Mouse (Mus musculus): ENCODE data around the gene Dagla. TPM values are rescaled to one million over a fixed set of nuclear protein-coding genes. Genes with fewer than 3 reads are reported as not detected.

Gene Dagla
- polyA plus RNA-seq, 1 experiment from 2014 or later: 2.5 TPM

DNA sequence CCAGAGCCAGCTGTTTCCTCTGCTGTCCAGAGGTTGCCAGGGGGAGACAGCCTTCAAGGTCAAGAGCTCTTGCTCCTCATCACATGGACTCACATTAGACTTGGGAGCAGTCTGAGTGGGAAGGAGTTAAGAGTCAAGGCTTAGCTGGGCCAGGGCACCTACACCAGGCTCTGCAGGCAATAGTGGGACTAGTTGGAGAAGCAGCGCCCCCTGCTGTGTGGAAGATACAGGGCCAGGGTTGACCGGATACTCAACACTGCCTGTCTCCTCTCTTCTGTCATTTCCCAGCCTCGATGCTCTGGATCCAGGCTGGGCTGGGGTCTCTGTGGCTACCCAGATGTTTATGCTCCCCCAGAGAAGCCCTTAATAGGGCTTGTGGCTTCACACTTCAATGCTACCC, 60.5 kb downstream of the Dagla start:
- no peaks in the 10 kb centered on the region for H3K36me3 ChIP-seq
- 12% methylated on average over 3 of the region's 3 CpGs for WGBS
- H3K4me3 ChIP-seq: no peak overlapping the region
- no peak overlapping the region for H3K4me2 ChIP-seq (replicated peaks)
- no peak overlapping the region for H3K9ac ChIP-seq
- no peak for ATAC-seq (ENCODE audit: low FRiP score, low read depth)
- peaks cover 12% of the 10 kb centered on the region; the same call in 1 of the 2 replicates for H3K27me3 ChIP-seq
- H3K27ac ChIP-seq: no peak overlapping the region
- no peaks in the 10 kb centered on the region for H3K9me3 ChIP-seq
- H3K4me1 ChIP-seq: peaks cover 52% of the 10 kb centered on the region

DNA sequence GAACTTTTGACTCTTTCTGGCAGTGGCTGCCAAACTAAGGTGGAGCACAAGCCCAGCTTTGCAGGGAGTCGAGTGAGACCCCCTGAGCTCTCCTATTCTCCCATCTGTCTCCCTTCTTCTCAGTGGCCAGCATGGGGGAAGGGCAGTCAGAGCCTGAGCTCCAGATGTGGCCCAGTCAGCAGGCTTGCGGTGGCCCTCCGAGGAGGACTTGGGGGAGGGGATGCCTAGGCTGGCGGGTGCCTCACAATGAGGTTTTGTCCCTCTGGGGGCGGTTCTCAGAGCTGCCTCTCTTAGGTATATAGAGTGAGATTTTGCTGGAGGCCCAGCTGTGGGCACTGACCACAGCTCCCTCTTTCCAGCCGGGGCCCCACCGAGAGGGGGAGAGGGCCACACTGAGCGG, 61.8 kb downstream of the Dagla start:
- Histone ChIP-seq H3K27ac (no peak overlapping the region), H3K9ac (no peak overlapping the region), H3K4me1 (peaks cover 51% of the 10 kb centered on the region), H3K4me2 (replicated peaks) (no peak overlapping the region), H3K36me3 (no peaks in the 10 kb centered on the region), H3K9me3 (no peaks in the 10 kb centered on the region), H3K27me3 (peaks cover 7% of the 10 kb centered on the region; the same call in 1 of the 2 replicates), H3K4me3 (no peak overlapping the region)
- WGBS: 15% methylated on average over 8 of the region's 8 CpGs
- no peak for ATAC-seq (ENCODE audit: low FRiP score, low read depth)

DNA sequence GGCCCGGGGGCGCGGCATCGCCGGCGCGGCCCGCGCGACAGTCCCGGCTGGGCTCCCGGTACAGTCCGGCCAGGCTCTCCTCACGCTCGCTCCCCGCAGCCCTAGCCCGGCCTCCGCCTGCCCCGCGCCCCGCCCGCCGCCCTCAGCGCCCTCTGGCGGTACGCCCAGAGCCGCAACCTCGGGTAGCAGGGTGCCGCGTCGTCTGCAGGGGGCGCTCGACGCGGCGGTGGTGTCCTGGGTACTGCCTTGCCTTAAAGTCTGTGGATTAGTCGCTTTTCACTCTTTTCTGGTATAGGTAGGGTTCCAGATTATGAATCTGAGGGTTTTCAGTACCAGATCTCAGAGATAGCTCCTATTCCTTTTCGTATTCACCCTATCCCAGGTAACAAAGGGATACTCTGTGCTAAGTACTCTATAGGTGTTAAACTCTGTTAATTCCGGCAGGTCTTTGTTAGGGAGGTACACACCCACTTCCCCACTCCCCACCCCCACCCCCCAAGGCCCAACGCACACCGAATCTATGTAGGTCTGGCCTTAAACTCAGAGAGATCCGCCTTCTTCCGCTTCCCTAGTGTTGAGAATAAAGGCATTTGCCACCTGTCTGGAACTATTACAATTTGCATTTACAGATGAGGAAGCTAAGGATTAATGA, 63.9 kb downstream of the Dagla start, which contains the start of gene Myrf:
TSS of gene Myrf (minus strand) at position 95 of the 652 bp plus-strand sequence.
- Histone ChIP-seq H3K9ac (peak within 1 kb of the TSS; percentile 71), H3K4me3 (peak within 1 kb of the TSS; percentile 54), H3K4me2 (replicated peaks) (peak within 1 kb of the TSS; percentile 85), H3K4me1 (peaks cover 36% of the 10 kb centered on the region), H3K9me3 (no peaks in the 10 kb centered on the region), H3K27me3 (peaks cover 7% of the 10 kb centered on the region; the same call in 1 of the 2 replicates), H3K36me3 (no peaks in the 10 kb centered on the region), H3K27ac (no peak within 1 kb of the TSS)
- 7% methylated on average over 43 of the region's 43 CpGs for WGBS
- peak; percentile 76 for ATAC-seq (ENCODE audit: low FRiP score, low read depth)

DNA sequence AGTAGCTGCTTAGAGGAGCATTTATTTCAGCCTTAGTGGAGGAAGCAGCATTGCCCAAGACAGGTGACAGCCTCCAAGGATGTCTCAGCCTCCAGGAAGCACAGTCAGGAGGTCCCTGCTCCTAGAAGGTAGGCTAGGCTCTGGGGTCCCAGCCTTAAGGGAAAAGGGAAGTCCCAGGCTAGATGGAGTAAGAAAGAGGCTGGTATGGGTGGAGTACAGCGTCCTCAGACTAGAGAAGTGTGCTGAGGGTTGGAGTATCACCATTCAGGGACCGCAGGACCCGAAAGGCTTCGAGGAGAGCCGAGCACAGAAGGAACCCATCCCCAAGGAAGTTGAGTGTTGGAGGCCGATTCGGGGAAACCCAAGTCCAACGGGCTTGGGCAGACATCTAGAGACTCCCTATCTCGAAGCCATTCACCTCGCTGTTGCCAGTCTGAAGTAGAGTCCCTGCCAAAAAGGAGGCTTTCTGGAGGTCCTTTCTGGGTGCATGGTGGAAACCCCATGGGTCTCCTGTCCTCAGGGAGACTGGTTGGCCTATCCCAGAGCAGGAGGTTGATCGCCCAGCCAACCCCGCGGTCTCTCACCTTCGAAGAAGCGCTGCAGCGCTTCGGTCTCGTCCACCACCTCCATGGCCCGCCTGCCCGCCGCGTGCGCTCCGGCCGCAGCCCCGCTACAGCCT, 64.6 kb downstream of the Dagla start:
- Histone ChIP-seq H3K4me2 (replicated peaks) (peak overlapping the region; percentile 85), H3K4me1 (peaks cover 36% of the 10 kb centered on the region)

DNA sequence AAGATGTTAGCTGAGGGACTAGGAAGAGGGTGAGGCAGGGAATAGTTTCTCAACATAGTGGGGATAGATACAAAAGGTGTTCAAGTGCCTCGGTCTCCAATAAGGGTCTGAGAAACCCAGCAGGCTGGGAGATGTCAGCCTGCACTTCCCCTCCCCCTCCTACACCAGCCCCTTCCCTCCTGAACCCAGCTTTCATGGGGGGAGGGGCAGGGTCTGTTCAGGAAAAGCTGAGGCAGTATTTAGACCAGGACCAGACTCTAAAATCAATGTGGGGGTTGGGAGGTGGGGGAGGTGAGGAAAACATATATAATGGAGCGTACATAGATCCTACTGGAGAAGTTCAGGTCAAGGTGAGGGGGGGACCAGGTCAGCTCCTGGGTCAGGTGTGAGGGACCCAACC, 65.3 kb downstream of the Dagla start:
- peaks cover 36% of the 10 kb centered on the region for H3K4me1 ChIP-seq
- H3K4me2 ChIP-seq (replicated peaks): peak overlapping the region; percentile 85
- no peak for ATAC-seq (ENCODE audit: low FRiP score, low read depth)
- H3K27me3 ChIP-seq: peaks cover 7% of the 10 kb centered on the region; the same call in 1 of the 2 replicates
- WGBS: 23% methylated on average over 2 of the region's 2 CpGs
- H3K4me3 ChIP-seq: peak overlapping the region; percentile 54
- H3K36me3 ChIP-seq: no peaks in the 10 kb centered on the region
- no peaks in the 10 kb centered on the region for H3K9me3 ChIP-seq
- H3K9ac ChIP-seq: no peak overlapping the region
- no peak overlapping the region for H3K27ac ChIP-seq

More for the DNA sequence above, 64.6 kb downstream of the Dagla start:
- Histone ChIP-seq H3K4me3 (peak overlapping the region; percentile 54), H3K27me3 (peaks cover 7% of the 10 kb centered on the region; the same call in 1 of the 2 replicates), H3K27ac (no peak overlapping the region), H3K9ac (peak overlapping the region; percentile 71), H3K36me3 (no peaks in the 10 kb centered on the region), H3K9me3 (no peaks in the 10 kb centered on the region)
- WGBS: 2% methylated on average over 26 of the region's 26 CpGs
- peak; percentile 58 for ATAC-seq (ENCODE audit: low FRiP score, low read depth)

DNA sequence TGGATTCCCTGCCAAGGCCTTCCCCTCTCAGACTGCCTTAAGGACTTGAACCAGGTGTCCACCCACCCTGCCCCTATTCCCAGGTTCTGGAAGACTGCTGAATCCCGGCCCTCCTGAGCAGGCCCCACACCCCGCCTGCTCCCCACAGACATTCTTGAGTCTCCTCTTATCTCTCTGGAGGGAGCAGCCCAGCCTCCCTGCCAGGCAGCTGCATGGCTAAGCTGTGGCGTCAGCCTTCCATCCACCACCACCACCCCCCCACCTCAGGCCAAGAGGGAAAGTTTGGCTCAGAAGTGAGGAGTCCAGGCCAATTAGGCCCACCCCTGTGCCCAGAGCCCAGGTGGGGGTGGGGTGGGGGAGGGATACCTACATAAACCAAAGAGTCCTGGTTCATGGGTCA, 66.2 kb downstream of the Dagla start:
- WGBS: 66% methylated on average over 3 of the region's 3 CpGs
- Histone ChIP-seq H3K4me2 (replicated peaks) (no peak overlapping the region), H3K27me3 (peaks cover 7% of the 10 kb centered on the region; the same call in 1 of the 2 replicates), H3K36me3 (no peaks in the 10 kb centered on the region), H3K9me3 (no peaks in the 10 kb centered on the region), H3K9ac (no peak overlapping the region), H3K27ac (no peak overlapping the region), H3K4me1 (peaks cover 31% of the 10 kb centered on the region), H3K4me3 (no peak overlapping the region)
- ATAC-seq (ENCODE audit: low FRiP score, low read depth): no peak

DNA sequence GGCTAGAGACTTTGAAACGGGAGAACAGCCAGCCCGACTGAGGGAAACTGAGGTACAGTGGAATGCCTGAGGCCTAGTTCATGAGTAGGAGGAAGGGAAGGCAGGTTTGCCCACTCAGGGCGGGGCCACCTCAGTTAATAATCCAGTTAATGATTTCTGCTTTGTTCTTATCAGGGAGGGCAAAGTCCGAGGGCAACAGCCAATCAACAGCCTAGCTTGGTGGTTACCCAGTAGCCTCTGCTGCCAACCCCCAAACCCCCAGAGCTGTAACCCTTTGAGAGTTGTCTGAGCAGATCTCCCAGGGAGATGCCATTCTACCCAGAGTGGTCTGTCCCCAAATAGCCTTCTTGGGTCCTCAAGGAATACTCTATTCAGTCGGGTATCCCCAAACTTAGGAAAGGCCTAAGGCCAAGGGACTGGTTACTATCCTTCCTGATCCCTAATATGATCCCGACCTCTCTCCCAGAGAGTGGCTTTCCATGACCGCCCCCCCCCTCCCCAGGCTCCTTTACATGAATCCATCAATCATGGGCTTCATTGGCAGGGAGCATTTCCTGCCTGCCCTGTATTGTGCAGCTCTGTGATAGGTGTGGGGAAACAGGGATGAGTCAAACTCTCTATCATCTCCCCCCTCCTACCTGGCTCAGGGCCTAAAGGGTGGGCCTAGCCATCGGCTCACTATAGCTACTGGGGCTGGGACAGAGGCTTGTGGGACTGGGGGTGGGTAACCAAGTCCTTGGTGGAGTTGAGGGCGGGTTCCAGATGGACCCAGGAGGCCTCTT, 68.7 kb downstream of the Dagla start:
- Histone ChIP-seq H3K4me1 (peaks cover 44% of the 10 kb centered on the region), H3K27me3 (peaks cover 12% of the 10 kb centered on the region), H3K9ac (no peak overlapping the region), H3K9me3 (no peaks in the 10 kb centered on the region), H3K4me3 (no peak overlapping the region), H3K27ac (no peak overlapping the region), H3K4me2 (replicated peaks) (no peak overlapping the region), H3K36me3 (no peaks in the 10 kb centered on the region)
- no peak for ATAC-seq (ENCODE audit: low FRiP score, low read depth)
- WGBS: 78% methylated on average over 9 of the region's 9 CpGs

DNA sequence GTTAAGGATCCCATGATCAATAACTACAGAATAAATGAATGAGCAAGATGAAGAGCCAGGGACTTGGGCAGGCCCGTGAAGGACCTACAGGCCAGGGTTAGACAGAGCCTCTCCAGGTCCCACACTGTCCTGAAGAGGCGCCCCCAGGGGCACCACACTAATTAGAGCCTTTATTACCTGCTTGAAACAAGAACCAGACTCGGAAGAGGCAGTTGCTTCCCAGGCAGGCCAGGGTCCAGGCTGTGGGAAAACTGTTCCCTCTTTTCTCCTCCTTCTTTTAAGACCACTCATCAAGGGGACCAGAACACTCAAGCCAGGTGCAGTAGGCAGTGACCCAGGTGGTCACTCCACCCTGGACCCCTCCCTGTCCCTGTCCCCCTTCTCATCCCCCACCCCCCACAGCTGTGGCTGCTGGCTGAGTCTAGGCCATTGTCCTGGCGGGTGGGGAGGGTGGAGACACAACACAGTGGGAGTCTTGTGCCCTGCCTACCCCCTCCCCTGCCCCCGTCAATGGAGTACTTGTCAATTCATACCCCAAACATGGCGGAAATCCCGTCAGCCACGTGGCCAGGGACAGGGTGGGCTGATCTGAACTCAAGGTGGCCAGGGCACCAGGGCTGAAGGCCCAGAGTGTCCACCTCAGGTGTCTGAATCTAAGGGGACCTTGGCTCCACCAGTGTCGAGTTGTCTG, 72.2 kb downstream of the Dagla start:
- Histone ChIP-seq H3K27me3 (peaks cover 5% of the 10 kb centered on the region; the same call in 1 of the 2 replicates), H3K9me3 (no peaks in the 10 kb centered on the region), H3K4me3 (no peak overlapping the region), H3K36me3 (no peaks in the 10 kb centered on the region), H3K4me2 (replicated peaks) (no peak overlapping the region), H3K9ac (no peak overlapping the region), H3K4me1 (peaks cover 30% of the 10 kb centered on the region), H3K27ac (no peak overlapping the region)
- no peak for ATAC-seq (ENCODE audit: low FRiP score, low read depth)
- WGBS: 22% methylated on average over 9 of the region's 9 CpGs

DNA sequence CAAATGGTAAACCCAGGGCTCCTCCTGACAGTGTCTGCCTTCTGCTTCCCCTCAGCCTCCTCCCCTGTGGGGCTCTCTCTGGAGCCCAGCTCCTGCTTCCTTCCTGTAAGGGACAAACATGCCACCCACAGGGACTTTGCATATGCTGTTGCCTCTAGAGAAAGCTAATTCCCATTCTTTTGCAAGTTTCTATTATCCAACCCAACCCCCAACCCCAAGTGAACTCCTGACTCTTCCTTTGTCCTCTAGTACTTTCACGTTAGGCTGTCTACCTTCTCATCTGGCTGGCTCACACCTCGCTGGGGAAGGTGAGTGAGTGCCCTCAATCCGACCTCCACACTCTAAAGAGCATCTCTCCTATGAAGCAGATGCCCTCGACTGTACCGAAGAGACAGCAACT, 72.8 kb downstream of the Dagla start:
- WGBS: 9% methylated on average over 5 of the region's 5 CpGs
- no peak for ATAC-seq (ENCODE audit: low FRiP score, low read depth)
- Histone ChIP-seq H3K4me3 (no peak overlapping the region), H3K4me1 (peaks cover 30% of the 10 kb centered on the region), H3K27me3 (peaks cover 5% of the 10 kb centered on the region; the same call in 1 of the 2 replicates), H3K9me3 (no peaks in the 10 kb centered on the region), H3K36me3 (no peaks in the 10 kb centered on the region), H3K27ac (no peak overlapping the region), H3K4me2 (replicated peaks) (no peak overlapping the region), H3K9ac (no peak overlapping the region)

DNA sequence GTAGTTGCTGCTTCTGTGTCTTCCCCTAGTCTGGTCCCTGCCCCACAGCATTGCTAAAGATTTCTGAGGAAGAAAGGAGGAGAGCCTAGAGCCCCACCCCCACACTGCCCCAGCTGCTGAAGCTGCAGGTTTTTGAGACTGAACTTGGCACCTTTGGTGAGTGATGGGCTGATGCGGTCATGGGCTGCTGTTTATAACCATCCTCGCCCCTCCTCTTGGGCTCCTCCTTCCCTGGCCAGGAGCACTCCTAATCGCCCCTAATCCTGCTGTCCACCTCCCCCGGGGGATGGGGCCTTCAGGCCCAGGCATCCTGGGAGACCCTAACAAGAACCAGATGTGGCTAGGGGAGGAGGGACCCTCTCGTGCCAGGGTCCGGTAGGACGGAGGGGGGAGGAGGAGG, 73.7 kb downstream of the Dagla start:
- H3K27ac ChIP-seq: no peak overlapping the region

DNA sequence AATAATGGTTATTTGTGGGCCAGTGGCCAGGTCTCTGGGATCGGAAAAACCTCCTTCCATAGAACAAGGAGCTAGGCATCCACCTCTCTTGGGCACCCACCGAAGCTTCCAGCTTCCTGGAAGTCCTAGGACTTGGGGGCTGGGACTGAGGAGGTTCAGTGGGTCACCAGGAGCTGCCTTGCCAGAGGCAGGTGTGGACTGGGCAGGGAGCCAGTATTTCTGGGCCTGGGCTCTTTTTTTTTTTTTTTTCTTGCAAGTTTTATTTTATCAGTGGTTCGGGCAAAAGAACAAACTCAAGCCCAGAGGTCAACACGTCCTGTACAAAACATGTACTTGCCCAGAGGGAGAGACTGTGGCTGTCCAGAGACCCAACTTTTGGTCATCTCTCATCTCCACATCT, 78.9 kb downstream of the Dagla start:
- Histone ChIP-seq H3K4me2 (replicated peaks) (no peak overlapping the region), H3K9me3 (no peaks in the 10 kb centered on the region), H3K9ac (no peak overlapping the region), H3K4me1 (peaks cover 20% of the 10 kb centered on the region), H3K4me3 (no peak overlapping the region), H3K27me3 (no peaks in the 10 kb centered on the region), H3K27ac (no peak overlapping the region), H3K36me3 (no peaks in the 10 kb centered on the region)
- 68% methylated on average over 4 of the region's 4 CpGs for WGBS
- no peak for ATAC-seq (ENCODE audit: low FRiP score, low read depth)

More for the DNA sequence above, 73.7 kb downstream of the Dagla start:
- ATAC-seq (ENCODE audit: low FRiP score, low read depth): no peak
- Histone ChIP-seq H3K4me1 (peaks cover 30% of the 10 kb centered on the region), H3K27me3 (peaks cover 5% of the 10 kb centered on the region; the same call in 1 of the 2 replicates), H3K9me3 (no peaks in the 10 kb centered on the region), H3K9ac (peak overlapping the region; percentile 45), H3K4me3 (no peak overlapping the region), H3K36me3 (no peaks in the 10 kb centered on the region), H3K4me2 (replicated peaks) (peak overlapping the region; percentile 28; the same call in 1 of the 2 replicates)
- WGBS: 4% methylated on average over 7 of the region's 7 CpGs

All from limb, embryonic 13.5 days (tissue).